Mouse (Mus musculus) heart, embryonic 13.5 days (tissue): ENCODE measurements around the gene Disp2. TPM values are rescaled to one million over a fixed set of nuclear protein-coding genes. Genes with fewer than 3 reads are reported as not detected.

Source experiments
- ATAC-seq: fragments of 200-750 bp; cut with Nextera tagmentation; 2 replicates; pipeline ENCODE4 v1.8.0; 2017; ENCODE audit warnings: moderate TSS enrichment; ENCODE audit not compliant: insufficient number of reproducible peaks, low FRiP score, low TSS enrichment; ENCODE audit errors: extremely low read depth
- H3K27ac ChIP-seq: fragments of 300-500 bp; sonication (generic); replicated peaks from 2 replicates; pipeline ENCODE4 v1.5.1; 2015; ENCODE audit warnings: moderate library complexity, mild to moderate bottlenecking, inconsistent platforms
- H3K27me3 ChIP-seq: fragments of 300-500 bp; sonication (generic); replicated peaks from 2 replicates; pipeline ENCODE4 v1.6.1; 2015; ENCODE audit warnings: mild to moderate bottlenecking, inconsistent platforms
- H3K36me3 ChIP-seq: fragments of 300-500 bp; sonication (generic); 2 replicates; pipeline ENCODE4 v1.6.1; 2015; ENCODE audit warnings: mild to moderate bottlenecking, inconsistent platforms
- H3K4me1 ChIP-seq: fragments of 300-500 bp; sonication (generic); 2 replicates; pipeline ENCODE4 v1.6.1; 2015; ENCODE audit warnings: inconsistent platforms
- H3K4me2 ChIP-seq: fragments of 300-500 bp; sonication (generic); 2 replicates; pipeline ENCODE4 v1.6.1; 2015; ENCODE audit warnings: inconsistent platforms, mild to moderate bottlenecking, moderate library complexity
- H3K4me3 ChIP-seq: fragments of 300-500 bp; sonication (generic); 2 replicates; pipeline ENCODE4 v1.5.1; 2015; ENCODE audit warnings: moderate library complexity, mild to moderate bottlenecking, inconsistent platforms
- H3K9ac ChIP-seq: fragments of 300-500 bp; sonication (generic); 2 replicates; pipeline ENCODE4 v1.6.1; 2015; ENCODE audit warnings: inconsistent platforms, mild to moderate bottlenecking, moderate library complexity
- H3K9me3 ChIP-seq: fragments of 300-500 bp; sonication (generic); 2 replicates; pipeline ENCODE4 v1.6.1; 2016; ENCODE audit warnings: inconsistent platforms
- WGBS: fragments of 180-500 bp; shearing (Covaris S2); methylation state at CpG from one replicate; pipeline ENCODE4 v1.1.7; 2015; ENCODE audit warnings: mixed read lengths; 5-methylcytosine and 5-hydroxymethylcytosine counted together
- polyA plus RNA-seq: library from polyadenylated mRNA; unstranded; fragments of >200 nt; fragmentation: Nextera tagmentation; extraction: Ambion mirVana; gene quantifications from 2 replicates; pipeline ENCODE4 v1.2.1, GENCODE M21; 2015

Disp2 gene
- polyA plus RNA-seq, 1 experiment from 2014 or later: 0.24 TPM

DNA sequence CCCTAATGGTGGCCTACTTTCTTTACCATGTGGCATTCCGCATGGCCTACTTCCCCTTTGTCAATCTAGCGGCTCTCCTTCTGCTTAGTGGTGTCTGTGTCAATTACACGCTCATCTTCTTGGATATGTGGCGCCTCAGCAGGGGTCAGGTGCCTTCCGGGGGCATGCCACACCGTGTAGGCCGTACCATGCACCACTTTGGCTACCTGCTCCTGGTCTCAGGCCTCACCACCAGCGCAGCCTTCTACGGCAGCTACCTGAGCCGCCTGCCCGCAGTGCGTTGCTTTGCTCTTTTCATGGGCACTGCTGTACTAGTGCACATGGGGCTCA is 10.7 kb downstream of the Disp2 start:
- no peak overlapping the region for H3K27ac ChIP-seq
- peak overlapping the region; percentile 69 for H3K4me2 ChIP-seq
- no peaks in the 10 kb centered on the region for H3K36me3 ChIP-seq
- H3K27me3 ChIP-seq: peaks cover 74% of the 10 kb centered on the region
- H3K4me3 ChIP-seq: peak overlapping the region; percentile 34
- peaks cover 15% of the 10 kb centered on the region for H3K4me1 ChIP-seq
- no peak for ATAC-seq
- WGBS: 46% methylated on average over 12 of the region's 12 CpGs
- H3K9ac ChIP-seq: peak overlapping the region; percentile 69; the same call in 1 of the 2 replicates
- H3K9me3 ChIP-seq: no peaks in the 10 kb centered on the region

- no peak; the same call in 1 of the 2 replicates for ATAC-seq
- Histone ChIP-seq H3K36me3 (no peaks in the 10 kb centered on the region), H3K4me3 (peak overlapping the region; percentile 34), H3K4me1 (peaks cover 15% of the 10 kb centered on the region), H3K9ac (peak overlapping the region; percentile 69; the same call in 1 of the 2 replicates), H3K27ac (no peak overlapping the region), H3K9me3 (no peaks in the 10 kb centered on the region), H3K4me2 (peak overlapping the region; percentile 69), H3K27me3 (peaks cover 67% of the 10 kb centered on the region)
- 19% methylated on average over 44 of the region's 44 CpGs for WGBS
These were observed 11.3 kb downstream of the Disp2 start for GRCm38 (mm10) chr2:118790551-118791525.

DNA sequence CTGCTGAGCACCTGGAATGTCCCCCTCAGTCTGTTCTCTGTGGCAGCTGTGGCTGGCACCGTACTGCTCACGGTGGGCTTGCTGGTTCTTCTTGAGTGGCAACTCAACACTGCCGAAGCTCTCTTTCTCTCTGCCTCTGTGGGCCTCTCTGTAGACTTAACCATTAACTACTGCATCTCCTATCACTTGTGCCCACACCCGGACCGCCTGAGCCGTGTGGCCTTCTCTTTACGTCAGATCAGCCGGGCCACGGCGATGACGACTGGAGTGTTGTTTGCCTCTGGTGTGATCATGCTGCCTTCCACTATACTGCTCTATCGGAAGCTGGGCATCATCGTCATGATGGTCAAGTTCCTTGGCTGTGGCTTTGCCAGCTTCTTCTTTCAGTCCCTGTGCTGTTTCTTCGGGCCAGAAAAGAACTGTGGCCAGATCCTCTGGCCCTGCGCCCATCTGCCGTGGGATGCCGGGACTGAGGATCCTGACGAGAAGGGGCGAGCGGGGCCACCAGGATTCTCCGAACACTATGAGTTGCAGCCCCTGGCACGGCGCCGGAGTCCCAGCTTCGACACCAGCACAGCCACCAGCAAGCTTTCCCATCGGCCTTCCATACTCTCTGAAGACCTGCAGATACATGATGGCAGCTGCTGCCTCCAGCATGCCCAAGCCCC is 12.2 kb downstream of the Disp2 start:
- Histone ChIP-seq H3K9me3 (no peaks in the 10 kb centered on the region), H3K27me3 (peaks cover 67% of the 10 kb centered on the region), H3K4me3 (no peak overlapping the region), H3K4me2 (no peak overlapping the region), H3K36me3 (no peaks in the 10 kb centered on the region), H3K9ac (no peak overlapping the region), H3K4me1 (peaks cover 15% of the 10 kb centered on the region), H3K27ac (no peak overlapping the region)
- no peak for ATAC-seq
- 89% methylated on average over 26 of the region's 26 CpGs for WGBS

DNA sequence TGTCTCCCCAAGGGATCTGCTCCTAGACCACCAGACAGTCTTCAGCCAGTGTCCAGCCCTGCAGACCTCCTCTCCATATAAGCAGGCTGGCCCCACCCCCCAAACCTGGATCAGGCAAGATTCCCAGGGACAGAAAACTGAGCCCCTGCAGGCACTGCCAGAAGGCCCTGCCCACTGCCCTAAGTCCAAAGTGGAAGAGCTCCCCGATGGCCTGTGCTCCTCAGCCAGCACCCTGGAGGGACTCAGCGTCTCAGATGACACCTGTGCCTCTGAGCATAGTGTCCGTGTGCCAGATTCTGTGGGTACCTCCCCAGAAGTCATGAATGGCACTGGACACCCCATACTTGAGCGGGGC is 12.7 kb downstream of the Disp2 start:
- 67% methylated on average over 4 of the region's 4 CpGs for WGBS
- H3K4me2 ChIP-seq: no peak overlapping the region
- H3K4me3 ChIP-seq: no peak overlapping the region
- no peak overlapping the region for H3K27ac ChIP-seq
- no peaks in the 10 kb centered on the region for H3K36me3 ChIP-seq
- H3K9me3 ChIP-seq: no peaks in the 10 kb centered on the region
- peaks cover 15% of the 10 kb centered on the region for H3K4me1 ChIP-seq
- no peak for ATAC-seq
- H3K27me3 ChIP-seq: peaks cover 64% of the 10 kb centered on the region
- H3K9ac ChIP-seq: no peak overlapping the region

- 70% methylated on average over 4 of the region's 4 CpGs for WGBS
These were observed 14.1 kb downstream of the Disp2 start for GRCm38 (mm10) chr2:118793636-118794035.

DNA sequence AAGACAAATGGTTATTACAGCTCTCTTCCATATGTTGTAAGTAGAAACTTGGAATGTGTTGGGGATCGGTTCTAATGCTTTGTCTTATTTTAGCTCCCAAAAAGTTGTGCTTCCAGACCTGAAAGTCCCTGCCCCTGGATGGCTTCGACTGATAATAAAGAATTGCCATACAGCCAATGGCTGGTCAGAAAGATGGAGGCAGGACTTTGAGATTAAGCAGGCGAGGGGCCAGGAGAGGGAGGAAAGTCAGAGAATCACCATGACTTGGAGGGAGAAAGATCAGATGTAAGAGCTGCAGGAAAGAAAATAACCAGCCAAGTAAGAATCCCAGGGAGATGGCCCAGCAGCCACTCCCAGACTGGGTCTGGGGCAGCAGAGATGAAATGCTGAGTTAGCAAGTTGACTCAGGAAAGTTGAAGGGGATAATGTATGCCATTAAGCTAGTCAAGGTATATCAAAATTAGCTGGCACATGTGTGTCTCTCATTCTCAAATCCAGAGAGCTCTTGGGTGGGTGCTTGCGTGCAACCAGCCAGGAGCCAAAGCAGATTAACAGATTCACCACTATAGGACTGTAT is 23.1 kb downstream of the Disp2 start:
- H3K4me3 ChIP-seq: no peak overlapping the region
- no peaks in the 10 kb centered on the region for H3K27me3 ChIP-seq
- no peaks in the 10 kb centered on the region for H3K36me3 ChIP-seq
- H3K9me3 ChIP-seq: no peaks in the 10 kb centered on the region
- 53% methylated on average over 4 of the region's 4 CpGs for WGBS
- 0 out of 2 replicates have a peak, but pooled peaks cover 10% of the 10 kb centered on the region for H3K4me1 ChIP-seq
- no peak overlapping the region for H3K9ac ChIP-seq
- no peak overlapping the region for H3K4me2 ChIP-seq
- no peak overlapping the region for H3K27ac ChIP-seq
- ATAC-seq: no peak

More at GRCm38 (mm10) chr2:118793636-118794035, 14.1 kb downstream of the Disp2 start:
- H3K4me3 ChIP-seq: no peak overlapping the region
- H3K36me3 ChIP-seq: no peaks in the 10 kb centered on the region
- no peak overlapping the region for H3K27ac ChIP-seq
- no peak overlapping the region for H3K4me2 ChIP-seq
- no peak overlapping the region for H3K9ac ChIP-seq
- no peaks in the 10 kb centered on the region for H3K9me3 ChIP-seq
- peaks cover 52% of the 10 kb centered on the region for H3K27me3 ChIP-seq
- no peak for ATAC-seq
- peaks cover 15% of the 10 kb centered on the region for H3K4me1 ChIP-seq

GRCm38 (mm10) chr2:118804474-118804873 is 25.0 kb downstream of the Disp2 start:
- H3K4me1 ChIP-seq: 0 out of 2 replicates have a peak, but pooled peaks cover 10% of the 10 kb centered on the region
- no peaks in the 10 kb centered on the region for H3K9me3 ChIP-seq
- H3K4me3 ChIP-seq: no peak overlapping the region
- no peaks in the 10 kb centered on the region for H3K36me3 ChIP-seq
- no peak for ATAC-seq
- no peak overlapping the region for H3K9ac ChIP-seq
- H3K4me2 ChIP-seq: no peak overlapping the region
- no peak overlapping the region for H3K27ac ChIP-seq
- WGBS: 64% methylated on average over 2 of the region's 2 CpGs
- H3K27me3 ChIP-seq: no peaks in the 10 kb centered on the region

GRCm38 (mm10) chr2:118805137-118805536 is 25.6 kb downstream of the Disp2 start:
- no peak for ATAC-seq
- Histone ChIP-seq H3K9me3 (no peaks in the 10 kb centered on the region), H3K4me1 (0 out of 2 replicates have a peak, but pooled peaks cover 10% of the 10 kb centered on the region), H3K9ac (no peak overlapping the region), H3K4me3 (no peak overlapping the region), H3K27ac (no peak overlapping the region), H3K27me3 (no peaks in the 10 kb centered on the region), H3K36me3 (no peaks in the 10 kb centered on the region), H3K4me2 (no peak overlapping the region)
- WGBS: 14% methylated on average over 3 of the region's 3 CpGs

DNA sequence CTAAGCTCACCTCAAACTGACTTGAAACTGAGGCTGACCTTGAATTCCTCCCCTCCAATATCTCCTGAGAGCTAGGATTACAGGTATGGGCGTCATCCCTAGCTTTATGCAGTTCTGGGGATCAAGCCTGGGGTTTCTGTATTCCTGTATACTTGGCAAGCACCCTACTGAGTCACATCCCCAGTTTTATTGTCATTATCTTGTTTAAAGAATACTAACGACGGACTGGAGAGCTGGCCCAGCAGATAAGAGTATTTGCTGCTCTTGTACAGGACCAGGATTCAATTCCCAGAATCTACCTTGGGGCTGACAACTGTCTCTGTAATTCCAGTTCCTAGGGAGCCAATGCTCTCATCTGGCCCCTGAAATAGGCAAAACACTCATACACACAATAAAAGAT is 26.2 kb downstream of the Disp2 start:
- Histone ChIP-seq H3K9me3 (no peaks in the 10 kb centered on the region), H3K4me3 (no peak overlapping the region), H3K36me3 (no peaks in the 10 kb centered on the region), H3K27me3 (no peaks in the 10 kb centered on the region), H3K9ac (no peak overlapping the region), H3K4me2 (no peak overlapping the region), H3K27ac (no peak overlapping the region), H3K4me1 (0 out of 2 replicates have a peak, but pooled peaks cover 10% of the 10 kb centered on the region)
- WGBS: 16% methylated on average over 3 of the region's 3 CpGs
- no peak for ATAC-seq

- H3K9me3 ChIP-seq: no peaks in the 10 kb centered on the region
- H3K4me3 ChIP-seq: no peak overlapping the region
- H3K27ac ChIP-seq: no peak overlapping the region
- H3K36me3 ChIP-seq: no peaks in the 10 kb centered on the region
- H3K9ac ChIP-seq: no peak overlapping the region
- no peak overlapping the region for H3K4me2 ChIP-seq
- no peak for ATAC-seq
- 0 out of 2 replicates have a peak, but pooled peaks cover 10% of the 10 kb centered on the region for H3K4me1 ChIP-seq
- WGBS: 53% methylated on average over 4 of the region's 4 CpGs
- H3K27me3 ChIP-seq: peaks cover 5% of the 10 kb centered on the region; the same call in 1 of the 2 replicates
These were observed 27.3 kb downstream of the Disp2 start for GRCm38 (mm10) chr2:118806860-118807259.

GRCm38 (mm10) chr2:118810861-118811260 is 31.3 kb downstream of the Disp2 start:
- H3K27ac ChIP-seq: no peak overlapping the region
- H3K9ac ChIP-seq: no peak overlapping the region
- no peak for ATAC-seq
- H3K4me3 ChIP-seq: no peak overlapping the region
- H3K36me3 ChIP-seq: peaks cover 6% of the 10 kb centered on the region
- peaks cover 5% of the 10 kb centered on the region; the same call in 1 of the 2 replicates for H3K27me3 ChIP-seq
- no peak overlapping the region for H3K4me2 ChIP-seq
- peaks cover 22% of the 10 kb centered on the region for H3K4me1 ChIP-seq
- WGBS: 33% methylated on average over 2 of the region's 2 CpGs
- H3K9me3 ChIP-seq: no peaks in the 10 kb centered on the region
